Mouse (Mus musculus) heart, embryonic 11.5 days (tissue): ENCODE measurements around the gene Thbs3. TPM values are rescaled to one million over a fixed set of nuclear protein-coding genes. Genes with fewer than 3 reads are reported as not detected.

Source experiments
- ATAC-seq: fragments of 200-750 bp; cut with Nextera tagmentation; replicated peaks from 2 replicates; pipeline ENCODE4 v1.8.0; 2017; ENCODE audit warnings: moderate library complexity; ENCODE audit not compliant: insufficient number of reproducible peaks, low FRiP score, low TSS enrichment
- H3K27ac ChIP-seq: fragments of 300-500 bp; sonication (generic); 2 replicates; pipeline ENCODE4 v1.5.1; 2014; ENCODE audit warnings: mild to moderate bottlenecking, low read depth, low read length
- H3K27me3 ChIP-seq: fragments of 300-500 bp; sonication (generic); 2 replicates; pipeline ENCODE4 v1.6.1; 2014; ENCODE audit warnings: mild to moderate bottlenecking, low read length, mixed read lengths; ENCODE audit not compliant: control insufficient read depth, insufficient read depth
- H3K36me3 ChIP-seq: fragments of 300-500 bp; sonication (generic); 2 replicates; pipeline ENCODE4 v1.6.1; 2014; ENCODE audit warnings: mild to moderate bottlenecking, low read length, moderate library complexity, mixed read lengths; ENCODE audit not compliant: control insufficient read depth, insufficient read depth
- H3K4me1 ChIP-seq: fragments of 300-500 bp; sonication (generic); 2 replicates; pipeline ENCODE4 v1.6.1; 2014; ENCODE audit warnings: low read length; ENCODE audit not compliant: control insufficient read depth, insufficient read depth
- H3K4me2 ChIP-seq: fragments of 300-500 bp; sonication (generic); 2 replicates; pipeline ENCODE4 v1.6.1; 2014; ENCODE audit warnings: mild to moderate bottlenecking, moderate library complexity
- H3K4me3 ChIP-seq: fragments of 300-500 bp; sonication (generic); 2 replicates; pipeline ENCODE4 v1.5.1; 2014; ENCODE audit warnings: low read depth, low read length
- H3K9ac ChIP-seq: fragments of 300-500 bp; sonication (generic); 2 replicates; pipeline ENCODE4 v1.6.1; 2014; ENCODE audit warnings: mild to moderate bottlenecking, low read depth, low read length, moderate library complexity
- H3K9me3 ChIP-seq: fragments of 300-500 bp; sonication (generic); replicated peaks from 2 replicates; pipeline ENCODE4 v1.6.1; 2016; ENCODE audit warnings: low read length; ENCODE audit not compliant: control insufficient read depth
- WGBS: fragments of 180-500 bp; shearing (Covaris S2); extraction: QIAGEN DNeasy Blood & Tissue Kit; methylation state at CpG from one replicate; pipeline ENCODE4 v1.1.7; 2014; ENCODE audit not compliant: insufficient replicate concordance; 5-methylcytosine and 5-hydroxymethylcytosine counted together
- polyA plus RNA-seq: library from polyadenylated mRNA; unstranded; fragments of >200 nt; fragmentation: Nextera tagmentation; extraction: Ambion mirVana; gene quantifications from 2 replicates; pipeline ENCODE4 v1.2.1, GENCODE M21; 2014

Thbs3 gene
- polyA plus RNA-seq, 1 experiment from 2014 or later = 6.9 TPM

DNA sequence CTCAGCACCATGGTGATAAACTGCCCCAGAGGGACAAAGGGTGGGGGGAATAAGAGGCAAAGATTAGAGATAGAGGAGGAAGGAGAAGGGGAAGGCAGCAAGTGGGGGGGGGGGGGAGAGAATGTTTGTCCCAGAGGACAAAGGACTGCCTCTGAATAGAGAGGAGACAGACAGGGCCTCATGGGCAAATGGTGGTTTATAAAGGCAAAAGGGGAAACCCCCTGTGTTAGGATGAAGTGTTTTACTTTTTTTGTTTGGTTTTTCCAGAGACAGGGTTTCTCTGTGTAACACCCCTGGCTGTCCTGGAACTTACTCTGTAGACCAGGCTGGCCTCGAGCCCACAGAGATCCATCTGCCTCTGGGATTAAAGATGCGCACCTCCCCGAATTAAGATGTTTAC, 45.2 kb downstream of the Thbs3 start:
- no peak overlapping the region for H3K4me2 ChIP-seq
- H3K27ac ChIP-seq = no peak overlapping the region
- no peaks in the 10 kb centered on the region for H3K27me3 ChIP-seq
- no peak for ATAC-seq
- no peaks in the 10 kb centered on the region for H3K36me3 ChIP-seq
- no peaks in the 10 kb centered on the region for H3K9me3 ChIP-seq
- H3K4me1 ChIP-seq = no peaks in the 10 kb centered on the region
- H3K4me3 ChIP-seq = no peak overlapping the region
- 75% methylated on average over 3 of the region's 3 CpGs for WGBS
- no peak overlapping the region for H3K9ac ChIP-seq

DNA sequence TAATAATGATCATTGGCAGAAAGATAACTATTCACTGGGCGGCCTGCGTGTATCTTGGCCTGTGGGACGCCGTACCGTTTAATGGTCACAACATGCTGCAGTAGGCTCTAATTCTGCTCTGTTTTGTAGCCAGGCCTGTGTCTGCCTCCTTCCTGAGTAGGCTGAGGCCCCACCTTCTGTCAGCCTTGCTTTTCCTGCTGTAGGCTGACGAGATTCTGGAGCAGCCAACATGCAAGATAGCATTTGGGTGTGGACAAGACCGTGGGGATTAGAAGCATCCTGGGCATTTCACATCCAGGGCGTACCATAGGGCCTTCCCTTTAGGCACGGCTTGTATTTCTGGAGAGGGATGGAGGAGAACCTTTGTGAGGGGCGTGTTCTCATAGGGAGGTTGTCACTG, 47.4 kb downstream of the Thbs3 start:
- WGBS = 52% methylated on average over 10 of the region's 10 CpGs
- Histone ChIP-seq H3K9me3 (no peaks in the 10 kb centered on the region), H3K36me3 (no peaks in the 10 kb centered on the region), H3K27ac (no peak overlapping the region), H3K4me1 (peaks cover 8% of the 10 kb centered on the region), H3K27me3 (no peaks in the 10 kb centered on the region), H3K4me2 (no peak overlapping the region), H3K9ac (no peak overlapping the region), H3K4me3 (no peak overlapping the region)
- no peak for ATAC-seq

DNA sequence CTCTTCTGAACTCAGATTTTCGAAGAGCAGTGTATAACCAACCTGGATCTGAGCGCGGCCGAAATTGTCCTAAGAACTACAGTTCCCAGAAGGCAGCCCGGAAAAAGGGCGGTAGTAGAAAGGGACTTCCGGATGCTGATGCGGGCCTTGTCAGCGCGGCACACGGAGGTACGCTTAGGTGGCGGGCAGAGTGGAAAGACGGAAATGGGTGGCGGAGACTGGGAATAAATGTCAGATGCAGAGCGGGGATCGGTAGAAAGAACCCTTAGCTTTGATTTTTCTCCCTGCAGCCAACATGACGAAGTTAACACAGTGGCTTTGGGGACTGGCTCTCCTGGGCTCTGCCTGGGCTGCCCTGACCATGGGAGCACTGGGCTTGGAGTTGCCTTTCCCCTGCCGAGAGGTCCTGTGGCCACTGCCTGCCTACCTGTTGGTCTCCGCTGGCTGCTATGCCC, 51.5 kb downstream of the Thbs3 start:
- no peaks in the 10 kb centered on the region for H3K36me3 ChIP-seq
- peak overlapping the region; percentile 92 for H3K9ac ChIP-seq
- H3K27me3 ChIP-seq = no peaks in the 10 kb centered on the region
- H3K4me1 ChIP-seq = peaks cover 34% of the 10 kb centered on the region
- peak overlapping the region; percentile 73 for H3K27ac ChIP-seq
- peak overlapping the region; percentile 96 for H3K4me2 ChIP-seq
- peak; percentile 72 for ATAC-seq
- WGBS = under 1% methylated on average over 20 of the region's 20 CpGs
- peak overlapping the region; percentile 86 for H3K4me3 ChIP-seq
- H3K9me3 ChIP-seq = no peaks in the 10 kb centered on the region

GRCm38 (mm10) chr3:89268916-89269315, 53.9 kb downstream of the Thbs3 start:
- no peak for ATAC-seq
- Histone ChIP-seq H3K36me3 (peaks cover 4% of the 10 kb centered on the region; the same call in 1 of the 2 replicates), H3K4me1 (peaks cover 34% of the 10 kb centered on the region), H3K27me3 (no peaks in the 10 kb centered on the region), H3K9ac (no peak overlapping the region; the same call in 1 of the 2 replicates), H3K4me3 (no peak overlapping the region), H3K4me2 (peak overlapping the region; percentile 89), H3K27ac (no peak overlapping the region), H3K9me3 (no peaks in the 10 kb centered on the region)
- 50% methylated on average over 8 of the region's 8 CpGs for WGBS

- ATAC-seq = peak; percentile 61
- WGBS = 3% methylated on average over 39 of the region's 39 CpGs
Measured at GRCm38 (mm10) chr3:89270051-89270755, 55.2 kb downstream of the Thbs3 start, which contains the start of gene Slc50a1. Slc50a1 (minus strand) TSS chr3:89270570.

DNA sequence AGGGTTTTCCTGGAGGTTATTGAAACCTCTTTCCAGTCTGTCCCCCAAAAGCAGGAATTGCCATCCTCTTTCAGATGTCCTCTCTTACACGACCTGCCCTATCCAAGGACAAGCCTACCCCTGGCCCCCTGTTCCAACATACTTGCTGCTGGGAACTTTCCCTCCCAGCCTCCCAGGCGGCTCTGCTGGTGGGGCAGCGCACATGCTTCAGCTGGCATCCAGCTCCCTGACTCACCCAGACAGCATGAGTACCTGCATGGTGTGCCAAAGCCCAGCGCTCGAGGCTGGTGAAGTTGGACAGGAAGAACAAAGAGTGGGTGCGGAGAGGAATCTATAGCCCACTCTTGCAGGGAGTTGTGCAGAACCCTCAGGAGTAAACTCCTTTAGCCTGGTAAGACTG, 55.9 kb downstream of the Thbs3 start:
- peaks cover 34% of the 10 kb centered on the region for H3K4me1 ChIP-seq
- H3K9me3 ChIP-seq = no peaks in the 10 kb centered on the region
- peak overlapping the region; percentile 81 for H3K9ac ChIP-seq
- H3K4me2 ChIP-seq = peak overlapping the region; percentile 89
- 66% methylated on average over 6 of the region's 6 CpGs for WGBS
- peak overlapping the region; percentile 67; the same call in 1 of the 2 replicates for H3K4me3 ChIP-seq
- H3K36me3 ChIP-seq = peaks cover 9% of the 10 kb centered on the region
- no peak for ATAC-seq
- H3K27ac ChIP-seq = peak overlapping the region; percentile 75
- H3K27me3 ChIP-seq = no peaks in the 10 kb centered on the region

More at GRCm38 (mm10) chr3:89270051-89270755, 55.2 kb downstream of the Thbs3 start, which contains the start of gene Slc50a1:
- H3K4me1 ChIP-seq = peaks cover 34% of the 10 kb centered on the region
- H3K27ac ChIP-seq = peak within 1 kb of the TSS; percentile 75
- H3K4me2 ChIP-seq = peak within 1 kb of the TSS; percentile 89
- H3K27me3 ChIP-seq = no peaks in the 10 kb centered on the region
- peaks cover 7% of the 10 kb centered on the region; the same call in 1 of the 2 replicates for H3K36me3 ChIP-seq
- H3K9me3 ChIP-seq = no peaks in the 10 kb centered on the region
- peak within 1 kb of the TSS; percentile 67 for H3K4me3 ChIP-seq
- H3K9ac ChIP-seq = peak within 1 kb of the TSS; percentile 81

GRCm38 (mm10) chr3:89271760-89272159, 56.8 kb downstream of the Thbs3 start:
- Histone ChIP-seq H3K9me3 (no peaks in the 10 kb centered on the region), H3K9ac (no peak overlapping the region), H3K4me1 (peaks cover 39% of the 10 kb centered on the region), H3K36me3 (peaks cover 12% of the 10 kb centered on the region), H3K4me2 (no peak overlapping the region), H3K4me3 (no peak overlapping the region), H3K27me3 (no peaks in the 10 kb centered on the region), H3K27ac (no peak overlapping the region)
- 69% methylated on average over 6 of the region's 6 CpGs for WGBS
- ATAC-seq = no peak

- WGBS = 89% methylated on average over 13 of the region's 13 CpGs
- no peak for ATAC-seq
Measured at GRCm38 (mm10) chr3:89276061-89276460, 61.1 kb downstream of the Thbs3 start.

More at GRCm38 (mm10) chr3:89276061-89276460, 61.1 kb downstream of the Thbs3 start:
- Histone ChIP-seq H3K4me2 (no peak overlapping the region), H3K4me1 (peaks cover 28% of the 10 kb centered on the region), H3K27ac (no peak overlapping the region), H3K4me3 (no peak overlapping the region), H3K36me3 (peaks cover 12% of the 10 kb centered on the region), H3K27me3 (peaks cover 3% of the 10 kb centered on the region), H3K9ac (no peak overlapping the region), H3K9me3 (no peaks in the 10 kb centered on the region)
